Mouse (Mus musculus) testis, adult 10 weeks (tissue): ENCODE data around the gene Lmcd1. TPM values are rescaled to one million over a fixed set of nuclear protein-coding genes. Genes with fewer than 3 reads are reported as not detected.

Experiments
- polyA plus RNA-seq: library from polyadenylated mRNA; stranded (reverse); fragments of 350-450 nt; fragmentation: Illumina TruSeq; extraction: RNeasy Lipid Tissue Mini Kit (QIAGEN cat#74804); gene quantifications from one replicate; pipeline ENCODE4 v1.2.3, GENCODE M21; 2014; ENCODE audit warnings: low read depth, low replicate concordance

The Lmcd1 gene
- 0.39 TPM for polyA plus RNA-seq

GRCm38 (mm10) chr6:112273501-112274205 lies at the start of gene Lmcd1:
Gene Lmcd1, plus strand, starts transcription at chr6:112273758.

Other genes starting within 250 kb of the Lmcd1 start
- gene Ssu2, start 114.3 kb downstream of the Lmcd1 start, polyA plus RNA-seq, result 0.43 TPM
- not detected for gene Cav3, start 185.7 kb downstream of the Lmcd1 start, polyA plus RNA-seq
- gene Oxtr, start 216.2 kb downstream of the Lmcd1 start, polyA plus RNA-seq, result 3.4 TPM